Mouse (Mus musculus) embryonic fibroblast, embryonic 13.5 days (primary cell): ENCODE results near the gene Prg3.

Experiments used
- CTCF ChIP-seq: IDR thresholded peaks from 2 replicates; pipeline ENCODE4 v1.5.1; 2011; ENCODE audit warnings: mild to moderate bottlenecking, control low read depth, low read length, moderate library complexity, borderline replicate concordance; ENCODE audit not compliant: insufficient read depth
- POLR2A ChIP-seq: IDR thresholded peaks from 2 replicates; pipeline ENCODE4 v1.6.1; 2011; ENCODE audit warnings: low read depth, mild to moderate bottlenecking, control low read depth, low read length, moderate library complexity

- TF ChIP-seq CTCF (no peak), POLR2A (no peak)
Measured at GRCm38 (mm10) chr2:85001497-85001896, 13.5 kb downstream of the Prg3 start.
